8 mouse cellular contexts compared by ENCODE assay signal in genomic region chr1:86498611-86499010, GRCm38 (mm10). TPM values are rescaled to one million over a fixed set of nuclear protein-coding genes. Genes with fewer than 3 reads are reported as not detected.
DNase-seq lines count a peak whose midpoint lies in the region; ATAC-seq and TF ChIP-seq lines count a peak whose summit lies in the region.

No protein-coding gene starts in this region.

- no peaks in the 10 kb centered on the region for H3K36me3 ChIP-seq in ES-E14 (ENCODE audit: control insufficient read depth, insufficient read depth, low read length, poor library complexity, severe bottlenecking)
- H3K36me3 ChIP-seq in heart, embryonic 12.5 days = no peaks in the 10 kb centered on the region
- H3K36me3 ChIP-seq in liver, embryonic 15.5 days (replicated peaks) = no peaks in the 10 kb centered on the region

- no peaks in the 10 kb centered on the region for H3K9me3 ChIP-seq in ES-E14 (ENCODE audit: control insufficient read depth, insufficient read depth, low read depth, low read length)
- no peaks in the 10 kb centered on the region for H3K9me3 ChIP-seq in heart, embryonic 12.5 days (replicated peaks)
- no peaks in the 10 kb centered on the region for H3K9me3 ChIP-seq in liver, embryonic 15.5 days (replicated peaks)

- H3K4me3 ChIP-seq in ES-E14 (ENCODE audit: insufficient read depth in 1 of 2, low read depth in 1 of 2, low read length in 2 of 2, poor library complexity in 1 of 2, severe bottlenecking in 1 of 2) = no peak overlapping the region
- no peak overlapping the region for H3K4me3 ChIP-seq in heart, embryonic 12.5 days
- no peak overlapping the region for H3K4me3 ChIP-seq in liver, embryonic 15.5 days (replicated peaks)
- no peak overlapping the region for H3K4me3 ChIP-seq in lung, adult 2 months (replicated peaks; ENCODE audit: extremely low read depth, low read depth, low read length)

- H3K4me2 ChIP-seq in heart, embryonic 12.5 days = no peak overlapping the region
- no peak overlapping the region for H3K4me2 ChIP-seq in liver, embryonic 15.5 days

- DNase-seq in heart, adult 11 months = peak; percentile 98
- no peak for DNase-seq in heart, postnatal 25 days (ENCODE audit: low spot score)
- no peak for DNase-seq in ES-E14 (ENCODE audit: low read depth, low spot score)
- DNase-seq in left cerebral cortex, adult 11 months (ENCODE audit: low spot score) = no peak
- DNase-seq in urinary bladder, adult 2 months (ENCODE audit: low spot score) = no peak
- DNase-seq in lung, adult 2 months = no peak

- H3K27ac ChIP-seq in ES-E14 (ENCODE audit: insufficient read depth, low read depth, low read length, poor library complexity, severe bottlenecking) = peak overlapping the region; percentile 19; the same call in 1 of the 2 replicates
- no peak overlapping the region for H3K27ac ChIP-seq in heart, embryonic 12.5 days (ENCODE audit: poor library complexity, severe bottlenecking)
- peak overlapping the region; percentile 75 for H3K27ac ChIP-seq in liver, embryonic 15.5 days (replicated peaks)

- H3K27me3 ChIP-seq in heart, embryonic 12.5 days (replicated peaks) = no peaks in the 10 kb centered on the region
- H3K27me3 ChIP-seq in liver, embryonic 15.5 days = peaks cover 11% of the 10 kb centered on the region

- no peak overlapping the region; the same call in 1 of the 2 replicates for H3K9ac ChIP-seq in ES-E14 (ENCODE audit: insufficient read depth, low read depth, low read length, poor library complexity, severe bottlenecking)
- H3K9ac ChIP-seq in heart, embryonic 12.5 days = 0 out of 2 replicates have a peak overlapping the region, but pooled peaks have one; percentile 6
- H3K9ac ChIP-seq in liver, embryonic 15.5 days = no peak overlapping the region

- TF ChIP-seq CTCF in lung, adult 2 months (IDR thresholded peaks at IDR 0.05; ENCODE audit: insufficient read depth, low read length) = no peak

- H3K4me1 ChIP-seq in ES-E14 (ENCODE audit: control insufficient read depth in 2 of 2, insufficient read depth in 2 of 2, low read length in 2 of 2, poor library complexity in 1 of 2) = peaks cover 25 to 39% of the 10 kb centered on the region in 2 experiments
- peaks cover 48% of the 10 kb centered on the region for H3K4me1 ChIP-seq in heart, embryonic 12.5 days (replicated peaks)
- peaks cover 64% of the 10 kb centered on the region for H3K4me1 ChIP-seq in liver, embryonic 15.5 days (replicated peaks)
- H3K4me1 ChIP-seq in lung, adult 2 months (ENCODE audit: control insufficient read depth, insufficient read depth, low read length) = peaks cover 15% of the 10 kb centered on the region

- in situ Hi-C loops in ES-E14 (cut with MboI; ENCODE audit: low sequenced_read_pairs in 2 of 2, unreplicated experiment in 2 of 2) = no loop called here

- no peak for TF ChIP-seq POLR2A in lung, adult 2 months (IDR thresholded peaks at IDR 0.05; ENCODE audit: borderline replicate concordance, extremely low read depth, low read depth, low read length)

- no peak for ATAC-seq in heart, embryonic 12.5 days (ENCODE audit: insufficient number of reproducible peaks, low FRiP score)
- no peak for ATAC-seq in liver, embryonic 15.5 days (ENCODE audit: insufficient read depth)

- intact Hi-C loops in heart, postnatal 25 days (cut with DNase I) = no loop called here

- 72% methylated on average over 1 of the region's 1 CpGs for WGBS in heart, embryonic 12.5 days
- WGBS in liver, embryonic 15.5 days (ENCODE audit: insufficient replicate concordance) = 66% methylated on average over 1 of the region's 1 CpGs
- 66% methylated on average over 1 of the region's 1 CpGs for WGBS in lung, adult 2 months

TF ChIP-seq in ES-E14, 5 proteins besides CTCF, POLR2A, EP300 and RAD21:
- TF ChIP-seq ZNF384 (IDR thresholded peaks at IDR 0.05; ENCODE audit: low read depth, low read length) (no peak), HCFC1 (IDR thresholded peaks at IDR 0.05; ENCODE audit: borderline replicate concordance, insufficient read depth, low read length) (no peak), ZC3H11A (IDR thresholded peaks at IDR 0.05; ENCODE audit: borderline replicate concordance, low read depth, low read length) (no peak), MAFK (IDR thresholded peaks at IDR 0.05; ENCODE audit: insufficient read depth, low read depth, low read length) (no peak), CHD2 (IDR thresholded peaks at IDR 0.05; ENCODE audit: low read depth, low read length) (no peak)

RNA-seq across cellular contexts. Expression of gene Ptma, which starts 27.9 kb away (rescaled TPM):
- total RNA-seq in heart, postnatal 25 days (2021) = 100 to 1,000 TPM; 231 to 265 TPM
- total RNA-seq in ES-E14 (2012; rRNA removed) = 2,106 and 2,587 TPM in 2 replicates
- polyA plus RNA-seq in heart, embryonic 12.5 days (2016; fragmentation: Nextera tagmentation; extraction: Ambion mirVana) = 1,057 and 1,113 TPM in 2 replicates
- 634 and 778 TPM in 2 replicates for polyA plus RNA-seq in liver, embryonic 15.5 days (2015; fragmentation: Nextera tagmentation; extraction: Ambion mirVana)
- polyA plus RNA-seq in urinary bladder, adult 2 months (2012; rRNA removed) = 836 and 1,054 TPM in 2 replicates
- 751 and 980 TPM in 2 replicates for polyA plus RNA-seq in lung, adult 2 months (2012; rRNA removed)
